Mouse (Mus musculus): ENCODE data around the gene Gria4. TPM values are rescaled to one million over a fixed set of nuclear protein-coding genes. Genes with fewer than 3 reads are reported as not detected.

Gria4 gene
- polyA plus RNA-seq, 1 experiment from 2014 or later, result 2.7 TPM

DNA sequence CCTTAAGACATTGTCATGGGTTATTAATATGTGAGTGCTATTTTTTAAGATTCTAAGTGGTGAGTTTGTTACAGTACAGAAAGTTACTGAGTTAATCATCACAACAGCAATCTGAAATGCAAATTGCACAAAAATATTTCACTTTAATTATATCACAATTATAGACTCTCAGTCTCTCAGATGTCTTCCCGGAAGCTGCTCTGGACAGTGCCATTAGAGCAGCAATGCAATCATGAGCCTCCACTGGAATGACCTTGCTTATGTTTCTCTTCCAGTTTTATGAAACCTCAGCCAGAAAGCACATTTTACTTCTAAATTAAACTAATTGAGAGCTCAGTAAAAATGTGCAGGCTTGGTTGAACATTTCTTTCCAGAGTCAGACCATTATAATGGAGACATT lies 116.9 kb downstream of the Gria4 start:
- no peaks in the 10 kb centered on the region for H3K9me3 ChIP-seq

DNA sequence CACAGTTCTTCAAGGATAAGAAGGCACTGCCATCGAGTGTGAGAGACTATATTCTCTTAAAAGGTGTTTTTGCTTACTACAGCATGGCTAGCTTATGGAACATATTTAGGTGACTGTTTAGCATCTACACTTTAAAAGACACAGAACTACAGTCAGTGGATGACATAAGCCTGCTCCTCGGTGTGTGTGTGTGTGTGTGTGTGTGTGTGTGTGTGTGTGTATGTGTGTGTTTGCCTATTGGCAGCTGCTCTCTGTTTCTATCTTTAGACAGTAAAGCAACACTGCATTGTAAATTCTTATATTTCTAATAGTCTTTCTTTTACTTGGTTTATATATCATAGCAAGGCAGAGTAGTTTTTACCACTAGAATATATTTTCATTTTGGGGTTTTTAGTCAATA lies 130.3 kb downstream of the Gria4 start:
- Histone ChIP-seq H3K36me3 (no peaks in the 10 kb centered on the region), H3K27ac (no peak overlapping the region), H3K4me1 (replicated peaks) (no peaks in the 10 kb centered on the region), H3K9me3 (no peaks in the 10 kb centered on the region), H3K9ac (replicated peaks) (no peak overlapping the region), H3K4me3 (replicated peaks) (no peak overlapping the region), H3K4me2 (no peak overlapping the region), H3K27me3 (no peaks in the 10 kb centered on the region)
- ATAC-seq (ENCODE audit: insufficient number of reproducible peaks, insufficient read depth, low FRiP score, low TSS enrichment, low read depth), result no peak
- 85% methylated on average over 2 of the region's 2 CpGs for WGBS

More for the DNA sequence above, 116.9 kb downstream of the Gria4 start:
- Histone ChIP-seq H3K27me3 (no peaks in the 10 kb centered on the region), H3K9ac (replicated peaks) (no peak overlapping the region), H3K36me3 (no peaks in the 10 kb centered on the region), H3K4me2 (no peak overlapping the region), H3K4me3 (replicated peaks) (no peak overlapping the region), H3K4me1 (replicated peaks) (no peaks in the 10 kb centered on the region), H3K27ac (no peak overlapping the region)
- no peak for ATAC-seq (ENCODE audit: insufficient number of reproducible peaks, insufficient read depth, low FRiP score, low TSS enrichment, low read depth)
- 81% methylated on average over 1 of the region's 1 CpGs for WGBS

- Histone ChIP-seq H3K9ac (replicated peaks) (no peak overlapping the region), H3K36me3 (no peaks in the 10 kb centered on the region), H3K27ac (no peak overlapping the region), H3K4me2 (no peak overlapping the region), H3K4me1 (replicated peaks) (no peaks in the 10 kb centered on the region), H3K9me3 (no peaks in the 10 kb centered on the region), H3K4me3 (replicated peaks) (no peak overlapping the region), H3K27me3 (no peaks in the 10 kb centered on the region)
- WGBS, result 80% methylated on average over 1 of the region's 1 CpGs
- ATAC-seq (ENCODE audit: insufficient number of reproducible peaks, insufficient read depth, low FRiP score, low TSS enrichment, low read depth), result no peak
Observed at GRCm38 (mm10) chr9:4662421-4662820, 133.6 kb downstream of the Gria4 start.

DNA sequence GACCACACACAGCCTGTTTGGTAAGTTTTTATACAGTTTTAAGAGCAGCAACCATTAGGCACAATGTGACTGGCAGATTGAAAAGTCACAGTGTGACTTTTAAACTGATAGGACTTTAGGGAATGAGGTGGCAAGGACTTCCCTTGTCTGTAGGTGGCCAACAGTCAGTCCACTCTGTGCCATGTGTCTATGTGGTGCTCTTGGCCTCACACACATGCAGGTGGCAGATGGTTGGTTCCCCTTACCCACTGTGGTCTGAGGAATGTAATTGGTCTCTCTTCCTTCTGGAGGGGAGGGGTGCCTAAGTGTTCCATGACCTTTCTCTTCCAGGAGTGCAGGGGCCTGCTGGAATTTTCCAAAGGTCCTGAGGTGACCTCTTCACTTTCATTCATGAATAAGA lies 137.1 kb downstream of the Gria4 start:
- ATAC-seq (ENCODE audit: insufficient number of reproducible peaks, insufficient read depth, low FRiP score, low TSS enrichment, low read depth), result no peak
- no peak overlapping the region for H3K27ac ChIP-seq

DNA sequence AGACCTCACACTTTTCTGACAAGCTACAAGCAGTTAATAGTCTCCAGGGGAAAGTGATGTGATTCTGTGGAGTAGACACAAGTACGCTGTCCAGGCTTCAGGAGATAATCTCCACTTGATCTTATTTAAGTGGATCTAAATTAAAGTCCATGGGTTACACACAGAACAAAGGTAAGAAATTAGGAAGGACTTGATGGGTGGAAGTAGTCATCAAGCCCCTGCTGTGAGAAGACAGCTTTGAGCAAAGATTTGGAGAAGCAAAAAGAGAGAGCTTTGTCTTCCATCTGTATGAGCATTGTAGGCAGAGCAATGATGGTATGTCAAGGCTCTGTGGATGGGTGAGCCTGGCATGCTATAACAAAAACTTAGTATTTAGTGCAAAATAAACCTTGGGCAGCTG lies 141.7 kb downstream of the Gria4 start:
- no peak overlapping the region for H3K4me3 ChIP-seq (replicated peaks)
- no peak overlapping the region for H3K27ac ChIP-seq
- no peaks in the 10 kb centered on the region for H3K9me3 ChIP-seq
- H3K4me2 ChIP-seq, result no peak overlapping the region
- no peaks in the 10 kb centered on the region for H3K4me1 ChIP-seq (replicated peaks)
- H3K36me3 ChIP-seq, result no peaks in the 10 kb centered on the region
- H3K9ac ChIP-seq (replicated peaks), result no peak overlapping the region
- 79% methylated on average over 1 of the region's 1 CpGs for WGBS
- ATAC-seq (ENCODE audit: insufficient number of reproducible peaks, insufficient read depth, low FRiP score, low TSS enrichment, low read depth), result no peak
- H3K27me3 ChIP-seq, result no peaks in the 10 kb centered on the region

More for the DNA sequence above, 137.1 kb downstream of the Gria4 start:
- H3K9me3 ChIP-seq, result no peaks in the 10 kb centered on the region
- H3K36me3 ChIP-seq, result no peaks in the 10 kb centered on the region
- no peak overlapping the region for H3K9ac ChIP-seq (replicated peaks)
- no peaks in the 10 kb centered on the region for H3K27me3 ChIP-seq
- H3K4me3 ChIP-seq (replicated peaks), result no peak overlapping the region
- H3K4me1 ChIP-seq (replicated peaks), result no peaks in the 10 kb centered on the region
- H3K4me2 ChIP-seq, result no peak overlapping the region

DNA sequence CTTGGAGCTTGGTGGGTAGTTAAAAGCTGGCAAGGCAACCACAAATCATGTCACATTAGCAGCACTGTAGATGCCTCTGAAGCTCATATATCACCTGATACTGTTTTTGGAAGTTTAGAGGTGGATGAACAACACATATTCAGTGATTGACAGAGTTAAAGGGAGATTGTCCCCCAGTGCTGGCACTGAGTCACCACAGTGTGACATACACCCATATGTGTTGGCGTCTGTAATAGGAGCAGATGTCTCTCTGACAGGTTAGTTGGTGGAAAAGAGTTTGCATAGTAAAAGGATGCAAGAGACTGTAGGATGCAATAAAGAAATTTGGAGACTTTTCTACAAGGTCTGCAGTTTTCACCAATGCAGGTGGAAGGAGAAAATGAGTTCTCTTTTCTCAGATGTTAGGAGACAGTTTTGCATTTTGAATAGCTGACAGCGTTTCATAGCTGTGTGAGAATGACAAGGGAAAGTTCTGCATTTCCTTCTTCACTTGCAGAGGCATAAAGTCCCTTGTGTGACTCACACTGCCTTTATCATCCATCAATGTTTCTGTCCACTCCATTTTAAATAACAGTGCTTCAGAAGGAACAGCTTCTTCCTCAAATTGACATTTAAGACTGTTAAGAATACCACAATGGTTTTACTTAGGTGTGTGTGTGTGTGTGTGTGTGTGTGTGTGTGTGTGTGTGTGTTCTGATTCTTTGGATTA lies 156.7 kb downstream of the Gria4 start:
- H3K36me3 ChIP-seq, result no peaks in the 10 kb centered on the region
- 59% methylated on average over 2 of the region's 2 CpGs for WGBS
- no peak overlapping the region for H3K9ac ChIP-seq (replicated peaks)
- H3K4me1 ChIP-seq (replicated peaks), result no peaks in the 10 kb centered on the region
- no peak for ATAC-seq (ENCODE audit: insufficient number of reproducible peaks, insufficient read depth, low FRiP score, low TSS enrichment, low read depth)
- no peak overlapping the region for H3K4me3 ChIP-seq (replicated peaks)
- no peaks in the 10 kb centered on the region for H3K27me3 ChIP-seq
- H3K27ac ChIP-seq, result no peak overlapping the region
- H3K4me2 ChIP-seq, result no peak overlapping the region
- no peaks in the 10 kb centered on the region for H3K9me3 ChIP-seq

DNA sequence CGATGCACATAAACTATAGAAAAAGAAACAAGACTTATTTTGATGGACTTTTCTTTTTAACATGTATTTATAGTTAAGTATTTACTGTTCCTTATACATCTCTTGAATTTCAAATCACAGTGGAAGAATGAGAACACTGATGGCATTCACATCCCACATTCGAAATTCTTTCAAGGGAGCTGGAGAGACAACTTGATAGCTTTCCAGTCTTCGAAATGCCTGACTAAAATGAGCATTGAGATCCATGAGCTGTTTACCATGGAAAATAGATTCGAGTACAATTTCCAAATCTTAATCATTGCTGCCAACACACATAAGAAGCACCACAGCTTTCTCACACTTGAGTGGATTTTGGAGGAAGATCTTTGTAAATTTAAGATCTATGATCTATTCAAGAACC lies 164.1 kb downstream of the Gria4 start:
- Histone ChIP-seq H3K27ac (no peak overlapping the region), H3K4me2 (no peak overlapping the region), H3K9me3 (no peaks in the 10 kb centered on the region), H3K36me3 (no peaks in the 10 kb centered on the region), H3K27me3 (no peaks in the 10 kb centered on the region), H3K4me3 (replicated peaks) (no peak overlapping the region), H3K4me1 (replicated peaks) (no peaks in the 10 kb centered on the region), H3K9ac (replicated peaks) (no peak overlapping the region)
- no peak for ATAC-seq (ENCODE audit: insufficient number of reproducible peaks, insufficient read depth, low FRiP score, low TSS enrichment, low read depth)
- WGBS, result 80% methylated on average over 4 of the region's 4 CpGs

- no peaks in the 10 kb centered on the region for H3K9me3 ChIP-seq
- no peak overlapping the region for H3K4me3 ChIP-seq (replicated peaks)
- no peaks in the 10 kb centered on the region for H3K4me1 ChIP-seq (replicated peaks)
- H3K9ac ChIP-seq (replicated peaks), result no peak overlapping the region
- no peak for ATAC-seq (ENCODE audit: insufficient number of reproducible peaks, insufficient read depth, low FRiP score, low TSS enrichment, low read depth)
- no peaks in the 10 kb centered on the region for H3K27me3 ChIP-seq
- no peak overlapping the region for H3K4me2 ChIP-seq
- no peak overlapping the region for H3K27ac ChIP-seq
- H3K36me3 ChIP-seq, result no peaks in the 10 kb centered on the region
Observed at GRCm38 (mm10) chr9:4615286-4615685, 180.7 kb downstream of the Gria4 start.

DNA sequence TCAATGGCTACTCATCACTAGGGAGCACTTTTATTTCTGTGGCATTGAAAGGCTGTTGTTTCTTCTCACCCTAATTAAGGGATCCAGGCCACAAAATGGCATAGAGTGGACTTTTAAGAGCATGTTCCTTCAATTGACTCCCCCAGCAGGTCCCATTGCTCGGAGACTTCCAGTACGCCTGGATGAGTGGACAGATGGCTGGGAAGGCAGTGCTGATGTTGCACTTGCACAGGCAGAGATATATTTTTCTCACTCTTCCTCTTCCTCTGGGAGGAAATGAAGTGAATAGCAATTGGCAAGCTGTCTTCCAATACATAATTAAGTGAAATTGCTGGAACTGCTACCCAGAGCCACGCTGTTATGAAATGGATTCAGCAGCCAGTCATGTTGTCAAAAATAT lies 190.7 kb downstream of the Gria4 start:
- Histone ChIP-seq H3K9me3 (no peaks in the 10 kb centered on the region), H3K9ac (replicated peaks) (no peak overlapping the region), H3K27ac (no peak overlapping the region), H3K4me2 (no peak overlapping the region), H3K36me3 (no peaks in the 10 kb centered on the region), H3K4me1 (replicated peaks) (no peaks in the 10 kb centered on the region), H3K4me3 (replicated peaks) (no peak overlapping the region), H3K27me3 (no peaks in the 10 kb centered on the region)
- ATAC-seq (ENCODE audit: insufficient number of reproducible peaks, insufficient read depth, low FRiP score, low TSS enrichment, low read depth), result no peak
- WGBS, result 81% methylated on average over 3 of the region's 3 CpGs

DNA sequence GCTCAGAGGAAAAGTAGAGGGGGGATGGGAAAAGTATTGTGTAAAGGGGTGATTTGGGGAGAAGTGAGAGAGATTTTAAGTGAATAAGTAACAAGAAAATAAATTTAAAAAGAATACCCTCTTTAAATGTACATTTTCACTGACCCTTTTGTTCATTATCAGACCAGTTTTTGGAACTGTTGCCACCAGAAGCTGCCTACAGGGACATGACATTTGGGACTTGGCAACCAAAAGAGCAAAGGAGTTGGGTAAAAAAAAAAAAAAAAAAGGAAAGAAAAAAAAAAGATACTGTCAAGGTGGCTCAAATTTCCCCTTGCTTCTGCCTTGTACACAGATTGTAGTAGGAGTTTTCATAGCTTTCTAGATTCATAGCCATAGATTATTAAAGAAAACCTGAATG lies 191.8 kb downstream of the Gria4 start:
- Histone ChIP-seq H3K4me2 (no peak overlapping the region), H3K9me3 (no peaks in the 10 kb centered on the region), H3K36me3 (no peaks in the 10 kb centered on the region), H3K27ac (no peak overlapping the region), H3K27me3 (no peaks in the 10 kb centered on the region), H3K4me3 (replicated peaks) (no peak overlapping the region), H3K4me1 (replicated peaks) (no peaks in the 10 kb centered on the region), H3K9ac (replicated peaks) (no peak overlapping the region)
- ATAC-seq (ENCODE audit: insufficient number of reproducible peaks, insufficient read depth, low FRiP score, low TSS enrichment, low read depth), result no peak

DNA sequence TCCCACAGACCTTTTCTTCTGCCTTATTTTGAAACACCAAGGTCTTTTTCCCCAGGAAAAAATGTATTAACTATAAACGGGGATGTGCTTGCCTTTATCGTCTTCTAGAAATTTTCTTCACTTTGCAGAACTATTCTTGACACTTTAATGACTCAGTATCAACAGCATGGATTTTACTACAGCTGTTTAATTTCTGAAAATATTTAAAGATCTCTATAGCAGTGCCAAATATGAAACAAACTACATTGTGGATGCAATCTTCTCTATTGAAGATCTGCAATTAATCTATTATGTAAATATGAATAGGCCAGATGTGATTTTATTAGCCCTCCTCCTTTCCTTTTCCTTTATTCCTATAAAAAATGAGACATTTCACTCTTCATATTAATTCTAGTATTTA lies 194.2 kb downstream of the Gria4 start:
- WGBS, result 87% methylated on average over 2 of the region's 2 CpGs
- Histone ChIP-seq H3K9ac (replicated peaks) (no peak overlapping the region), H3K9me3 (no peaks in the 10 kb centered on the region), H3K36me3 (no peaks in the 10 kb centered on the region), H3K4me1 (replicated peaks) (no peaks in the 10 kb centered on the region), H3K27me3 (no peaks in the 10 kb centered on the region), H3K27ac (no peak overlapping the region), H3K4me2 (no peak overlapping the region), H3K4me3 (replicated peaks) (no peak overlapping the region)
- ATAC-seq (ENCODE audit: insufficient number of reproducible peaks, insufficient read depth, low FRiP score, low TSS enrichment, low read depth), result no peak

DNA sequence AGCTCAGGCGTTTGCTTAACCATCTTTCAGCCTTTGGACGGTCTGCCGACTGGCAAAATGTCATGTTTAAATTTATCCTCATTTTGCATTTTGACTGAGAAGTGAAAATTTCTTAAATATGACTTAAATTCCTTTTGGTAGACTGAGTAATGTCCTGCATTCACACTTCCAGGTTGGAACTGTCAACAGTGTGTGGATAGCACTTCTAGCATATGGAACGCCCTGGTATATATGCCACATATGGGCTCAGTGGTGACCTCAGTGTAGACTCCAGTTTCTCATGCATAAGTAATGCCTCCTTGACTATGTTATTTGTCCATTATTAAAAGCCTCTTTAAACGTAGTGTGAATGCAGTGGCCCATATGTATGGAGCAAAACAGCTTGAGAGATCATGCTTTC lies 222.4 kb downstream of the Gria4 start:
- H3K9me3 ChIP-seq, result no peaks in the 10 kb centered on the region
- H3K36me3 ChIP-seq, result no peaks in the 10 kb centered on the region
- no peak overlapping the region for H3K9ac ChIP-seq (replicated peaks)
- H3K27ac ChIP-seq, result no peak overlapping the region
- H3K4me3 ChIP-seq (replicated peaks), result no peak overlapping the region
- ATAC-seq (ENCODE audit: insufficient number of reproducible peaks, insufficient read depth, low FRiP score, low TSS enrichment, low read depth), result no peak
- H3K4me1 ChIP-seq (replicated peaks), result no peaks in the 10 kb centered on the region
- no peaks in the 10 kb centered on the region for H3K27me3 ChIP-seq
- no peak overlapping the region for H3K4me2 ChIP-seq
- 80% methylated on average over 5 of the region's 5 CpGs for WGBS
